Mouse (Mus musculus): ENCODE data around the gene Gucy1b1.
A peak's percentile ranks its signal among the peaks of the same experiment; 100 is the strongest.

Gene Gucy1b1

GRCm38 (mm10) chr3:82074201-82074851, at the start of gene Gucy1b1:
TSS of gene Gucy1b1 (minus strand) at chr3:82074689.
- peak; percentile 86 to 90 for DNase-seq

- DNase-seq = no peak
Measured at GRCm38 (mm10) chr3:82118916-82119315, 44.4 kb upstream of the Gucy1b1 start.

- DNase-seq = no peak
Measured at GRCm38 (mm10) chr3:82112439-82112838, 38.0 kb upstream of the Gucy1b1 start.

GRCm38 (mm10) chr3:82111986-82112385, 37.5 kb upstream of the Gucy1b1 start:
- no peak for DNase-seq

- DNase-seq = no peak
Measured at GRCm38 (mm10) chr3:82108951-82109350, 34.5 kb upstream of the Gucy1b1 start.

GRCm38 (mm10) chr3:82104229-82104628, 29.7 kb upstream of the Gucy1b1 start:
- DNase-seq = no peak

- DNase-seq = no peak
Measured at GRCm38 (mm10) chr3:82099127-82099526, 24.6 kb upstream of the Gucy1b1 start.

- no peak for DNase-seq
Measured at GRCm38 (mm10) chr3:82096801-82097200, 22.3 kb upstream of the Gucy1b1 start.

- peak; percentile 78 to 83 for DNase-seq
Measured at GRCm38 (mm10) chr3:82073741-82074181, 728 bp downstream of the Gucy1b1 start.

- DNase-seq = no peak
Measured at GRCm38 (mm10) chr3:82067830-82068229, 6.7 kb downstream of the Gucy1b1 start.

GRCm38 (mm10) chr3:82061402-82062180, 12.9 kb downstream of the Gucy1b1 start:
- no peak for DNase-seq

- DNase-seq = no peak
Measured at GRCm38 (mm10) chr3:82057201-82057600, 17.3 kb downstream of the Gucy1b1 start.

GRCm38 (mm10) chr3:82054283-82054974, 20.1 kb downstream of the Gucy1b1 start:
- DNase-seq = peak; percentile 45 to 71

GRCm38 (mm10) chr3:82052029-82052428, 22.5 kb downstream of the Gucy1b1 start:
- no peak for DNase-seq

GRCm38 (mm10) chr3:82051468-82051867, 23.0 kb downstream of the Gucy1b1 start:
- DNase-seq = no peak

GRCm38 (mm10) chr3:82048681-82049080, 25.8 kb downstream of the Gucy1b1 start:
- DNase-seq = no peak

GRCm38 (mm10) chr3:82048078-82048477, 26.4 kb downstream of the Gucy1b1 start:
- no peak for DNase-seq

- peak; percentile 77 to 83 for DNase-seq
Measured at GRCm38 (mm10) chr3:82047100-82047753, 27.3 kb downstream of the Gucy1b1 start.

- no peak for DNase-seq
Measured at GRCm38 (mm10) chr3:82046087-82046486, 28.4 kb downstream of the Gucy1b1 start.

GRCm38 (mm10) chr3:82044902-82045301, 29.6 kb downstream of the Gucy1b1 start:
- DNase-seq = no peak

GRCm38 (mm10) chr3:82043676-82044075, 30.8 kb downstream of the Gucy1b1 start:
- DNase-seq = no peak

GRCm38 (mm10) chr3:82036262-82037044, 38.0 kb downstream of the Gucy1b1 start:
- DNase-seq = no peak
